Mouse (Mus musculus): Measurements from ENCODE around the gene Hook2. TPM values are rescaled to one million over a fixed set of nuclear protein-coding genes. Genes with fewer than 3 reads are reported as not detected.

Hook2 gene
- polyA plus RNA-seq, 1 experiment: 7.0 TPM

DNA sequence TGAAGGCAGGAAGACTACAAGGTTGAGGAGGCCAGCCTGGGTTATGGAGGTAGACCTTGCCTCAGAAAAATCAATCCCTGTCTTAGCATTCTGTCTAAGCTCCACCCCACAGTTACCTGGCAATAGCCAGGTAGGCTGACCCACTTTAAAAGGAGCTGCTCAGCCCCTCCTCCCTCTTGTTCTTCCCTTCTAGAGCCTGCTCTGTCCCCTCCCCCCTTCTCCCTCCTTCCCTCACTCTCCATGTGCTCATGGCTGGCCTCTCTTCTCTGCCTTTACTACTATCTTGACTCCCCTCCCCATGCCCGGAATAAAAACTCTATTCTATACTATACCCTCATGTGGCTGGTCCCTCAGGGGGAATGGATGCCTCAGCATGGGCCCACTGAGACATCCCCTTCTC, 43.5 kb downstream of the Hook2 start:
- Histone ChIP-seq H3K27me3 (ENCODE audit: control insufficient read depth, insufficient read depth, insufficient read length) (no peaks in the 10 kb centered on the region), H3K36me3 (ENCODE audit: control insufficient read depth, insufficient read depth) (peaks cover 50% of the 10 kb centered on the region), H3K79me3 (ENCODE audit: low read depth) (peaks cover 54% of the 10 kb centered on the region), H3K4me3 (ENCODE audit: insufficient read depth, poor library complexity, severe bottlenecking) (no peak overlapping the region), H3K79me2 (ENCODE audit: control insufficient read depth, insufficient read depth) (peaks cover 80% of the 10 kb centered on the region), H3ac (ENCODE audit: control insufficient read depth, insufficient read length, low read depth) (no peak overlapping the region)
- TF ChIP-seq MAX (IDR thresholded peaks at IDR 0.05): no peak

DNA sequence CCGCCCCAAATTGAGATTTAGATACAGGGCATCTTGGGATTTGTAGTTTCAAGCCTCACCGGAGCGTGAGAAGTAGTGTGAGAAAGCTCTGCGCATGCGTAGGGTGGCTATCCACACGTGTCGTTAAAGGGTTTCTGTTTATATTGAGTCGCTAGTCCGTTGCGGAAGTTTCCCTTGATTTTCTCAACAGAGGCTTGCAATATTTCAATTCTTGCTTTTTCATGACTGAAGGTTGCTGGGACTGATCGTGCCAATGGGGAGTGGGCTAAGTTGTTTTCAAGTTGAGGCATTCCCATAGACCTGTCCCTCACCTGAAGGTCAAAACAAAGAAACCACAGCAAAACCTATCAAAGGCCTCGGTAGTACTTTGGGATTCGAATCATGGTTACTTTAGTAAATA, 44.4 kb downstream of the Hook2 start:
- no peak overlapping the region for H3ac ChIP-seq (ENCODE audit: control insufficient read depth, insufficient read length, low read depth)
- no peak for TF ChIP-seq CTCF (IDR thresholded peaks at IDR 0.05; ENCODE audit: control insufficient read depth, insufficient read depth, insufficient read length)
- no peak for TF ChIP-seq CEBPB (IDR thresholded peaks at IDR 0.05; ENCODE audit: low read depth)
- TF ChIP-seq MAX (IDR thresholded peaks at IDR 0.05): no peak
- no peak for TF ChIP-seq MYOD1 (IDR thresholded peaks at IDR 0.05; ENCODE audit: control insufficient read depth, insufficient read length, low read depth)
- TF ChIP-seq USF1 (IDR thresholded peaks at IDR 0.05; ENCODE audit: low read depth): no peak
- TF ChIP-seq MYOG (IDR thresholded peaks at IDR 0.05; ENCODE audit: control insufficient read depth, extremely low read depth, insufficient read length): no peak
- no peak for TF ChIP-seq FOSL1 (IDR thresholded peaks at IDR 0.05; ENCODE audit: insufficient read depth, low read length, poor library complexity, severe bottlenecking)
- no peak overlapping the region for H3K4me3 ChIP-seq (ENCODE audit: insufficient read depth, poor library complexity, severe bottlenecking)
- peaks cover 44% of the 10 kb centered on the region for H3K36me3 ChIP-seq (ENCODE audit: control insufficient read depth, insufficient read depth)
- no peaks in the 10 kb centered on the region for H3K27me3 ChIP-seq (ENCODE audit: control insufficient read depth, insufficient read depth, insufficient read length)
- peaks cover 80% of the 10 kb centered on the region for H3K79me2 ChIP-seq (ENCODE audit: control insufficient read depth, insufficient read depth)
- H3K79me3 ChIP-seq (ENCODE audit: low read depth): peaks cover 54% of the 10 kb centered on the region

GRCm38 (mm10) chr8:85035165-85035727, 44.8 kb downstream of the Hook2 start:
- Histone ChIP-seq H3K4me3 (ENCODE audit: insufficient read depth, poor library complexity, severe bottlenecking) (no peak overlapping the region), H3K36me3 (ENCODE audit: control insufficient read depth, insufficient read depth) (peaks cover 44% of the 10 kb centered on the region)

GRCm38 (mm10) chr8:85035728-85036310, 45.4 kb downstream of the Hook2 start:
- peak overlapping the region; percentile 85 for H3ac ChIP-seq (ENCODE audit: control insufficient read depth, insufficient read length, low read depth)
- TF ChIP-seq CEBPB (IDR thresholded peaks at IDR 0.05; ENCODE audit: low read depth) (no peak), MAX (IDR thresholded peaks at IDR 0.05) (no peak), FOSL1 (IDR thresholded peaks at IDR 0.05; ENCODE audit: insufficient read depth, low read length, poor library complexity, severe bottlenecking) (no peak), CTCF (IDR thresholded peaks at IDR 0.05; ENCODE audit: control insufficient read depth, insufficient read depth, insufficient read length) (no peak), MYOG (IDR thresholded peaks at IDR 0.05; ENCODE audit: control insufficient read depth, extremely low read depth, insufficient read length) (no peak), USF1 (IDR thresholded peaks at IDR 0.05; ENCODE audit: low read depth) (no peak), MYOD1 (IDR thresholded peaks at IDR 0.05; ENCODE audit: control insufficient read depth, insufficient read length, low read depth) (no peak)
- peaks cover 44% of the 10 kb centered on the region for H3K36me3 ChIP-seq (ENCODE audit: control insufficient read depth, insufficient read depth)
- H3K79me2 ChIP-seq (ENCODE audit: control insufficient read depth, insufficient read depth): peaks cover 80% of the 10 kb centered on the region
- H3K79me3 ChIP-seq (ENCODE audit: low read depth): peaks cover 54% of the 10 kb centered on the region
- peak overlapping the region; percentile 79 for H3K4me3 ChIP-seq (ENCODE audit: insufficient read depth, poor library complexity, severe bottlenecking)
- H3K27me3 ChIP-seq (ENCODE audit: control insufficient read depth, insufficient read depth, insufficient read length): no peaks in the 10 kb centered on the region

More at GRCm38 (mm10) chr8:85035165-85035727, 44.8 kb downstream of the Hook2 start:
- H3K79me3 ChIP-seq (ENCODE audit: low read depth): peaks cover 54% of the 10 kb centered on the region
- peak overlapping the region; percentile 39 for H3ac ChIP-seq (ENCODE audit: control insufficient read depth, insufficient read length, low read depth)
- no peaks in the 10 kb centered on the region for H3K27me3 ChIP-seq (ENCODE audit: control insufficient read depth, insufficient read depth, insufficient read length)
- peaks cover 80% of the 10 kb centered on the region for H3K79me2 ChIP-seq (ENCODE audit: control insufficient read depth, insufficient read depth)
- TF ChIP-seq MYOD1 (IDR thresholded peaks at IDR 0.05; ENCODE audit: control insufficient read depth, insufficient read length, low read depth) (no peak), CTCF (IDR thresholded peaks at IDR 0.05; ENCODE audit: control insufficient read depth, insufficient read depth, insufficient read length) (no peak), MYOG (IDR thresholded peaks at IDR 0.05; ENCODE audit: control insufficient read depth, extremely low read depth, insufficient read length) (no peak), FOSL1 (IDR thresholded peaks at IDR 0.05; ENCODE audit: insufficient read depth, low read length, poor library complexity, severe bottlenecking) (no peak), USF1 (IDR thresholded peaks at IDR 0.05; ENCODE audit: low read depth) (no peak), CEBPB (IDR thresholded peaks at IDR 0.05; ENCODE audit: low read depth) (no peak), MAX (IDR thresholded peaks at IDR 0.05) (no peak)

GRCm38 (mm10) chr8:85036381-85036717, 45.9 kb downstream of the Hook2 start:
- Histone ChIP-seq H3K27me3 (ENCODE audit: control insufficient read depth, insufficient read depth, insufficient read length) (no peaks in the 10 kb centered on the region), H3ac (ENCODE audit: control insufficient read depth, insufficient read length, low read depth) (peak overlapping the region; percentile 85), H3K79me3 (ENCODE audit: low read depth) (peaks cover 56% of the 10 kb centered on the region), H3K79me2 (ENCODE audit: control insufficient read depth, insufficient read depth) (peaks cover 80% of the 10 kb centered on the region), H3K36me3 (ENCODE audit: control insufficient read depth, insufficient read depth) (peaks cover 46% of the 10 kb centered on the region), H3K4me3 (ENCODE audit: insufficient read depth, poor library complexity, severe bottlenecking) (peak overlapping the region; percentile 79)
- TF ChIP-seq MYOD1 (IDR thresholded peaks at IDR 0.05; ENCODE audit: control insufficient read depth, insufficient read length, low read depth) (no peak), CEBPB (IDR thresholded peaks at IDR 0.05; ENCODE audit: low read depth) (no peak), MAX (IDR thresholded peaks at IDR 0.05) (no peak), CTCF (IDR thresholded peaks at IDR 0.05; ENCODE audit: control insufficient read depth, insufficient read depth, insufficient read length) (no peak), FOSL1 (IDR thresholded peaks at IDR 0.05; ENCODE audit: insufficient read depth, low read length, poor library complexity, severe bottlenecking) (no peak), USF1 (IDR thresholded peaks at IDR 0.05; ENCODE audit: low read depth) (no peak), MYOG (IDR thresholded peaks at IDR 0.05; ENCODE audit: control insufficient read depth, extremely low read depth, insufficient read length) (no peak)

Measured in C2C12 (cell line).